Mouse (Mus musculus) thymus, postnatal 10 days (tissue): ENCODE measurements around the gene Zfr.
A peak's percentile ranks its signal among the peaks of the same experiment; 100 is the strongest.
"Not testable (repeated sequence)": the region's sequence is repeated elsewhere in the genome, so short reads cannot be mapped to it uniquely, and the experiment has no call there.

ENCODE experiments used
- DNase-seq, 2 experiments: peaks; one replicate each; pipeline ENCODE4 v3.0.0; 2021; ENCODE audit warnings: low spot score in 2 of 2

The Zfr gene

DNA sequence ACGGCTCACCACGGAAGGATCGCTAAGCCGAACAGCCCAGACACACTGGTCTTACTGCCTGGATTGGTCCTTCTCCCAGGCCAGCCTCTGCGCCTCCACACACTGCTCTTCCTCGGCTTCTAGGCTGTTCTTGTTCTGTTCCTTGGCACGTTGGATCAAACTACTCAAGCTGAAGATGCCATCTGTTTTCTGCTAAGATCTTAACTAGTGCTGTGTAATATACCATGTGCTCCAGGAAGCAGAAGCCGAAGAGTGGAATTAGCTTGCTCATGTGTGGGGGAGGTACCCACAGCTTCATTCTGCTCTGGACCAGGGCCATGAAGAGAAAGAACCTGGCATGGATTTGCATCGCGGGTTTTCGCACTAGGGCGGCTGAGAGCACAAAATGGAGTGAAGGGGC is 11.2 kb upstream of the Zfr start:
- DNase-seq = no peak

DNA sequence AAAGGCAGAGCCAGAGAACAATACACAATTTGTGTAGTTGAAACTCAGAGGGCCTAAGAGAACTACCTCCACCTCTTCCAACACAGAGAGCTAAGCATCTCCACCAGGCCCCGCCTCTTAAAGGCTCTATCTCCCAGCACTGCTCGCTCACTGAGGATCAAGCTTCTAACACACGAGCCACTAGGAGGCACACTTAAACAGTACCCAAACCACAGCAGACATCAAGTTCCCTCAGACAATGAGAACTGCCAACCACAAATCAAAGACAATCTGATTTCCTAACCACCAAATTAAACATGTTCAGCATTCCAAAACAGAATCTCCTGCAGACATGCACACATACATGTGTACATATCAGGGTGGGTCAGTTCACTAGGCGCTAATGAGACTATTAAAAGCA is 9.4 kb upstream of the Zfr start:
- DNase-seq = peak in 1 of 2 experiments; percentile 29

DNA sequence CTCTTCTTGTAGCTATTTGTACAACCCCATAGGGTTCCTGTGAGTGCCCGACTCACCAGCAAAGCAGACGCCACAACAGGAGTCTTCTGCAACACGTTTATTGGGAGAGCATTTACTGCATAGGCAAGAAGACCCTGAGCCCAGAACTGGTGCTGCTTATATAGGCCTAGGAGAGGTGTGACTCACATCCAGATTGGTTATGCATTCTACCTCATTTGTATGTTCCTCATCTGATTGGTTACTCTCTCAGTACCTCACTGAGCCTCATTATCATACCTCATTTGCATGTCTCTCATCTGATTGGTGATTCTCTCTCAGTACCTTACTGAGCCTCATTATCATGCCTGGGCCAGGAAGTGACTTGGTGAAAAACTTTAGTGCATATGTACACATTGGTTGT is 8.7 kb upstream of the Zfr start:
- not testable (repeated sequence) for DNase-seq

DNA sequence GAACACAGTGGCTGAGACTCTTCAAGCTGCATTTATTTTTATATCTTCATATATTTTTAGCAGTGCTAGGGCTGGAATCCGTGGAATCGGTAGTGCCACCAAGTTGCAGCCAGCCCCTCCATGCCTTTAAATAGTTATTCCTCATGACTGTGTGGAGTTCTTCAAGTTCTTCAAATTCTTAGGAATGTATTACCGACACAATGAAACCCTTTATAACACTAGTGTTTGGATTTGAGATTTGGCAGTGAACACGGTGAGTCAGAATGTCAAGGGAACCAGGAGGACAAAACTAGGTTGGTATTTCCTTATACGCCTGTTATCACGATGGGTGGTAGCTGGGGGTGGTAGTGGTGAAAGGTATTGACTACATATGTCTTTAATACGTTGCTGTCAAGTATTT is 6.4 kb upstream of the Zfr start:
- DNase-seq = no peak

DNA sequence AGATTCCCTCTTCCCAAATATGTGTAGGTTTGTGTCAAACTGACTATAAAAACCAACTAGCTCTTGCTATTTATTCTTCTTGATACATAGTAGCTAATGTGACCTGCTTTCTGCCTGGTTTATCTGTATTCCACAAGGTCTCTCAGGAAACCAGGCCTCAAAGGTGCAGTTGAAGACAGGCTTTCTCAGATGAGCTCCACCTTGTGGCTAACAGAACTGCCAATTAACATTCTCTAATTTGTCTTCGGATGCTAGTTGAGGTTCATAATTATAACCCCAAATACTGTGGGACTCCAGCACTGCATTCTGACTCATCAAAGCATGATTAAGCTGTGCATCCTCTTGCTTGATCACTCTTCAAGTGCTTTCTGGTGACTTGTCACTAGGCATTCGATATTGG is 4.2 kb upstream of the Zfr start:
- DNase-seq = peak in 1 of 2 experiments; percentile 22

DNA sequence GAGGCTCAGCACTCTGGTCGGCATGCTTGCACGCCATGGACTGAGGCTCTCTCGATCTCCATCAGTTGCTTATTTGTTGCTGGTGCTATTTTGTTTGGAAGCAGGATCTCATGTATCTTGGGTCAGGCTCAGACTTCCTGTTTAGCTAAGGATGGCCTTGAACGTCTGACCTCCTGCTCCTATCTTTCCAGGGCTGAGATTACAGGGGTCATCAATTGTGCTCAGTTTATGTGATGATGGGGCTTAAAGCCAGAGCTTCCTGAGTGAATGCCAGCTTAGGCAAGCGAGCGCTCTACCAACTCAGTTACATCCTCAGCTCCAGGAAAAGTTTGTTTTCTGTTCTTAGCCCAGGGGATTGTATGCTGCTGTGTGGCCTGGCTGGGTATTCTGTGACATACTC is 3.1 kb upstream of the Zfr start:
- no peak for DNase-seq

DNA sequence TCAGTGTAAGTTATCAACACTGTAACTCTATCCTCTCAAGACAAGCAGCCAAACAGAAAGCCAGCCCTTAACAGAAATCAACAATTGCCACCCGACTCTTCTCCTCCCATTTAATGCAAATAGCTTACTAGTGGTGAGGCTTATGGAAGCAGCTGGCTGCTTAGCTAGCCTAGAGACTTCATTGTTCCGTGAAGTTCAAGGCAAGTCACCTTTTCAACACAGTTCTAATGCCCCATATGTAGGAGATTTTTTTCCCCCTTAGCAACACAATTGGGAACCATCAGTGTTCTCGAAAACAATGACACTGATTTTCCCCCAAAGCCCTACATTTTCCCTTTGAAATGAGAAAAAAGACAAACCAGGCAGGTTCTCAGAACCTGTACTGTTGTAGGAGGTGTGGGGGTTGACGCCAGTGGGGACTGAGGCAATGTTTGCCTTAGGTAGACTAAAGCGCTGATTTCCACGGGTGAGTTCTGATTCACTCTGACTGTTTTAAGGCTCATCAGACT is 1.9 kb upstream of the Zfr start:
- DNase-seq = no peak

DNA sequence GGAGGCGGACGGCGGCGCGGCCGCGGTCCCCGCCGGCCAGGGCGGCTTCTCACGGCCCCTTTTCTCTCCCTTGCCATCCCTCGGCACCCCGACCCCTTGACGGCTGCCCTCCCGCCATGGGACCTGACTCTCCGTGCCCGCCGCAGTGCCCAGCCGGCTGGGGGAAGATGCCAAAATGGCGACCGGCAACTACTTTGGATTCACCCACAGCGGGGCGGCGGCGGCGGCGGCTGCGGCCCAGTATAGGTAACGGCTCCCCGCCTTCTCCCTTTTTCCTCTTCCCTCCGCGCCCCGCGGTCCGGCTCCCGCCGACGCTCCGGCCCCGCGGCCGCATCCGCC is 431 bp downstream of the Zfr start:
- DNase-seq = no peak

DNA sequence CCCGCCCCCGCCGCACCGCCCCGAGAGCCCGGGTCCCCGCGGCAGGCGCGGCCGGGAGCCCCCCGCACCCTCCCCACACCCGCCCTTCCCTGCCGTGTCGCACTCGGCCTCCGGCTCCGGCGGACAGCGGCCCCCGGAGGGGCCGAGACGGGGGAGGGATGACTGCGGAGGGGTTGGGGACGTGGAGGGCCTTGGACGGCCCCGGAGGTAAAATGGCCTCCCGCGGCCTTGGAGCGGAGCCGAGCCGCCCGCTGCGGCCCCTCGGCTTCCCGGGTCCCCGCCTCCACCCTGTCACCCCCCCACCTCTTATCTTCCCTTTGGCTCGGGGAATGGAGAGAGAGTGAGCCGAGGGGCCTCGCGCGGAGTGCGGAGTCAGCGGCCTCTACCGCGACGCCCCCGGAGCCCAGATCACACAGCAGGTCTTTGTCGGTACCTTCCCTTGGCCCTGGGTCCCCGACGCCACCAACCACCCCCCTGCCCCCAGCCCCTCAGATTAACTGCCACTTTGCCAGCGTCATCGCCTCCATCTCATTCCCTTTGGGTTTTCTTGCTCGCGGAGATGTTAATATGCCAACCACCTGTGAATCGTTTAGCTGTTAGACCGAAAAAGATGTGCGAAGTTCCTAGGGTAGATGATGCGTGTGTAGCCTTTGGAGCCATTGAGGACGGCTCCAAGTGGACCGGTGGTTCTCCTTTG is 949 bp downstream of the Zfr start:
- peak; percentile 29 to 34 for DNase-seq

DNA sequence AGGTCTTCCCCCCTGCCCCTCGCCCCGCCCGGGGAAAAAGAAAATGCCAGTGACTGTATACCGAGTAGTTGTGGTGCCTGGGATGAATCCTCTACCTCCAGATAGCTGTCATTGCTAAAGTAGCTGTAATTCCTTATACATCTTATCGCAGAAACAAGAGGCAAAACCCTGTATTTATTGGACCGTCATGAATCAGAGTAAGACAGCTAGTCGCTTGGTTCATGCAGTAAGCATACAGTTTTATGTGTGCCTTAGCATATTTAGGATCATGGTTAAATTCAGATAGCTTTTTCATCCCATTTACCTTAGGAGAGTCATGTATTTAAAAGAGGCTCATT is 1.5 kb downstream of the Zfr start:
- no peak for DNase-seq

DNA sequence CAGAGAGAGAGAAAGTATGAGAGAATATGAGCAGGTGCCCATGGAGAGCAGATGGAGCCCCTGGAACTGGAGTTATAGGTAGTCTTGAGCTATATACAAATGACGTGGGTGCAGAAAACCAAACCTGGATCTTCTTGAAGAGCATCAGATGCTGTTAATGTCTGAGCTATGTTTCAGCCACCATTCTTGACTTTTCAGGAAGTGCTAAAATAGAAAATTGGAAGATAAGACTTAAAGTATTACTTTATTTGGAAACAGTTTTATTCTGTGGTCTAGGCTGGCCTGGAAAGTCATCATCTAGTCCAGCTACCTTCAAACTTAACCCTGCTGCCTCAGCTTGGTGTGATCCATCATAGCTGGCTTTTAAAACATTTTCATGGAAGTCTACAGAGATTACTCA is 7.3 kb downstream of the Zfr start:
- DNase-seq = no peak

DNA sequence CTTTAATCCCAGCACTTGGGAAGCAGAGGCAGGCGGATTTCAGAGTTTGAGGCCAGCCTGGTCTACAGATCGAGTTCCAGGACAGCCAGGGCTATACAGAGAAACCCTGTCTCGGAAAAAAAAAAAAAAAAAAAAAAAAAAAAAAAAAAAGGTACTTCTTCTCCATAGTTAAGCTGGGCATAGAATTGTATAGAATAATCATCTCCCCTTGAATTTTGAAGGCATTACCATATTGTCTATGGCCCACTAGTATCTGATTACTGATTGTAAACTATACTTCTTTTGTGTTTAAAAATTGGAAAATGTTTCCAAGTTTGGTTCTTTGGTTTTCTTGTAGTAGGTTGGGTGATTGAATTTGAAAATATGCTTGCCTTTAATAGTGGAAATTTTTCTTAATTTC is 13.2 kb downstream of the Zfr start:
- DNase-seq = not testable (repeated sequence)

DNA sequence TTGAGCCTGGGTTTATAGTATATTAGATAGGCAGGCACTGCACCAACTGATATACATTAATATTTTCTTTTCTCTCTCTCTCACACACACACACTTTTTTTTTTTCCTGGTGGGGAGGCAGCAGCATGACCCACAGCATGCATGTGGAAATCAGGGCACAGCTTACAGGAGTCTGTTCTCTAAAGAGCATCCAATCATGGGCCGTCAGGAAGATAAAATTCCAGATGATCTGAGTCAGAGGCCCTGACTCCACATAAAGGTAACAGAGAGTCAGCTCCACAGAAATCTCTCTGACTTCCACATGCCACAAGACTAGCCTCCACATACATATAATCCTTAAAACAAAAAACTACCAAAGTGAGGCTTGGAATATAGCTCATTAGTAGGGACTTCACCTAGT is 16.9 kb downstream of the Zfr start:
- no peak for DNase-seq

DNA sequence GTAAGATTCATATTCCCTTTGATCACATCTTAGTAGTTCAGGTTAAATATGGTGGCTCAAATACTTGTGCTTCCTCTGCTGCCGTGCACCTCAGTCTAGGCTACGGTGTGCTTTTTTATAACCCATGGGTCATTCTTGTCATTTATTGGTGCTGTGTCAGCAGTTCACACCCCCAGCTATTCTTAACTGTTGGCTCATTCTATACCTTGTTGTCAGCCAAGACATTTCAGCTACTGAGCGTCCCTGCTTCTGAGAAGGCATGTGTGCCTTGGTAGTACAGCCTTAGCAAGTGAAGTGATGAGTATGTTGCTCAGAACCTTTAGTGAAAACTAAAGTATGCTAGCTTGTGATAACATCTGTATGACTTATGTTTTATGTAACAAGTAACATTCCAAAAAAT is 17.7 kb downstream of the Zfr start:
- no peak for DNase-seq

DNA sequence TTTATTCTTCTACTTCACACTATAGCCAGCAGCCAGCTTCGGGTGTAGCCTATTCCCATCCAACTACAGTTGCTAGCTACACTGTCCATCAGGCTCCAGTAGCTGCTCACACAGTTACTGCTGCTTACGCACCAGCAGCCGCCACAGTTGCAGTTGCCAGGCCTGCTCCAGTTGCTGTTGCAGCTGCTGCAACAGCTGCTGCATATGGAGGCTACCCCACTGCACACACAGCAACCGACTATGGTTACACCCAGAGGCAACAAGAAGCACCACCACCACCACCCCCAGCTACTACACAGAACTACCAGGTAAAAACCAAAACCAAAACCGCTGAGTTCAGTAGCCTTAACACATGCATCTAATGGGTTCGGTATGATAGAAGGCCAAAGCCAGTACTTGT is 18.7 kb downstream of the Zfr start:
- no peak for DNase-seq

DNA sequence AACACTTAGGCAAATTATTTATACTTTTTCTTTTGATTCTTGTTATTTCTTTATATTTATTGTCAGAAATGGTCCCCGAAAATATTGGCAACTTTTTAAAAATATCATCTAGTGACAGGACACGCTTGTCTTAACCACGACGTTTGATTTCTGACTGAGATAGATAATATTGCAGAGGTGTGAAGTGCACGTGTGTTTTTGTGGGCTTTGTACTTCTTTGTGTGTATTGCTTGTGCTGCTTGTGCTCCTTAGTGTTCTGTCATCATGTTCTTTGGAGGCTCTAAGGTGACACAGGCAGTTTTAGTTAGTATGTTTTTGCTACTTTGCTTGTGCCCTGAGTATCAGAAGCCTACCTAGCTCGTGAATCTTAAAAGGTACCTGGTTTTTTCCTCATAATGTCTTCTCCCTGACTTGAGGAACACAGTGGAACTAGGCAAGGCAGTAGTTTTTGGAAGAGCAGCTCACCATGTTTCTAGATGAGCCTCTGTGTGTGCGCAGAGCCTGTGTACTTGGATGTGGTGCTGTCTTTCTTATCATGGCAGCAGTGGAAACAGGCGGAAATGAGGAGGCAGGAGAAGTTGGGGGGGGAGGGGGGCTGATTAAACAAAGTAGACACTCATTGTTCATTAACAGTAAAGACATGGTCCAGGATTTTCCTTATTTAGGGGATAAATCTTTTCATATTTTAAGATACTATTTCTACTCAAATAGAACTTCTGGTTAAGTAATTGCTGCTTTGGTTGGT is 23.5 kb downstream of the Zfr start:
- no peak for DNase-seq

DNA sequence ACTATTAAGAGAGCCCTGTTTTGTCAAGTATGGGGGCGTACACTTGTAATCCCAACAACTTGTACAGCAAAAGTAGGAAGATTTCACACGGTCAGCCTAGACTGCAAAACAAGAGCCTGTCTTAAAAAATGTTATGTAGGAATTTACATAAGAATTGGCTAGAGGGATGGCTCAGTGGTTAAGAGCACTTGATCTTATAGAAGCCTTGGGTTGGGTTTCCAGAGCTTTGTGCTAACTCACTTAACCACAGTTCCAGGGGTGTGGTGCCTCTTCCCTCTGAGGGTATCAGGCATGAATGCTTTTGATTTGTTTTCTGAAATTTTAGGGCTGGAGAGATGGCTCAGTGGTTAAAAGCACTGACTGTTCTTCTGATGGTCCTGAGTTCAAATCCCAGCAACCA is 29.8 kb downstream of the Zfr start:
- DNase-seq = no peak

DNA sequence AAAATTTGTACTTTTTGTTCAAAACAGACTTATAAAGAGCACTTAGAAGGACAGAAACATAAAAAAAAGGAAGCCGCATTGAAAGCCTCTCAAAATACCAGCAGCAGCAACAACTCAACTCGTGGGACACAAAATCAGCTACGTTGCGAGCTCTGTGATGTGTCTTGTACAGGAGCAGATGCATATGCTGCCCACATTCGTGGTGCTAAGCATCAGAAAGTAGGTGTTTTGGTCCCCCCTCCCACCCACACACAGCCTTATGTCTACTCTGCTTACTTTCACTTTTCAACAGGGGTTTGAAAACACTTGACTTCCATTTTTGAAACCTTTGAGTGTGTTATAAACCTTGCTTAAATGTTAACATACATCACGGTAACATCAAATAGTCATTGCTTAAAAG is 31.9 kb downstream of the Zfr start:
- DNase-seq = no peak

DNA sequence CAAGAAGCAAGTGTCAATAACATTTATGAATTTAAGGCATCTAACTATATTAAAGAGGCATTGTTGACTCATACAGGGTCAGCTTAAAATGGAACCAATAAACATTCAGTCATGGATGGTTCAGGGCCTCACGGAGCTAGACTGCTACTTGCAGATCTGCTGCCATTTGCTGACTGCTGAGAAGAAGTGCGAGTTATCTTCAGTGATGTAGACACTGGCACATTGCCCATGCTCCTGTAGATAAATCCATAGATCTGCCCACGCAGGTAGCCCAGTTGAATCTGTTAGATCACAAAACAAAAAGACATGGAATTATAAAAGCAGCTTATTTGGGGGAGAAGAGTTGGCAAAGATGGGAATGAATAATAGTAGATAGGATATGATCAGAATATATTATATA is 36.1 kb downstream of the Zfr start:
- no peak for DNase-seq

DNA sequence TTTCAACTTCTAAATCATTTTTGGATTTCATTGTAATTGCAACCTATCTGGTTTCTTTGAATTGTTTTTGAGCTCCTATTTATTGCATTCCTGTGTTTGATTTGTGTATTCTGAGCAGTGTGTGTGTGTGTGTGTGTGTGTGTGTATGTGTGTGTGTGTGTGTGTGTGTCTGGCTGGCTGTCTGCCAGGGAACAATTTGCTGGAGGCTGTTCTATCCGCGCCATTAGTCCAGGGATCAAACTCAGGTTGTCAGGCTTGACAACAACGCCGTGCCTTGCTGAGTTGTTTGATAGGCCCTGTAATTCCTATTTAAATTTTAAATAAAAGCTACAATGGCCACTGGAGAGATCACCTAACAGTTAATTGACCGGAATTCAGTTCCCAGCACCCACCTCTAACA is 60.5 kb downstream of the Zfr start:
- DNase-seq = no peak

DNA sequence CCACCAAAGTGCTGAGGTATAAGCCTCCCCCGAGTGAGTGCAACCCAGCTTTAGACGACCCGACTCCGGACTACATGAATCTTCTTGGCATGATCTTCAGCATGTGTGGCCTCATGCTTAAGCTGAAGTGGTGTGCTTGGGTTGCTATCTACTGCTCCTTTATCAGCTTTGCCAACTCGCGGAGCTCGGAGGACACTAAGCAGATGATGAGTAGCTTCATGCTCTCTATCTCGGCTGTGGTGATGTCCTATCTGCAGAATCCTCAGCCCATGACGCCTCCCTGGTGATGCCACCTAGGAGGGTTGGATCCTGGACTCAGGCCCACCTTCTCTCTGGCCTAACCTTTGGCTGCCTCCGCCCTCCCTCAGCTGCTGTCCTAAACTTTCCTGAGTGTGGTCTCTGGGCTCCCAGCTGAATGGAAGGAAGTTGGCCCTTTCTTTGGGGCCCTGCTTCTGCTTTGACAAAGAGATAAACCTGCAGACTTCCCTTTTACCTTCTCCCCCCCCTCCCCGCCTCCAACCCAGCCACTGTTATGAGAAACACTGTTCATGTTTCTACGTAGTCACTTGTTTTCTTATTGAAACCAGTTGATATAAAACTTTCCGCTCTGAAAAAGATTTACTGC is 63.7 kb downstream of the Zfr start:
- not testable (repeated sequence) for DNase-seq

DNA sequence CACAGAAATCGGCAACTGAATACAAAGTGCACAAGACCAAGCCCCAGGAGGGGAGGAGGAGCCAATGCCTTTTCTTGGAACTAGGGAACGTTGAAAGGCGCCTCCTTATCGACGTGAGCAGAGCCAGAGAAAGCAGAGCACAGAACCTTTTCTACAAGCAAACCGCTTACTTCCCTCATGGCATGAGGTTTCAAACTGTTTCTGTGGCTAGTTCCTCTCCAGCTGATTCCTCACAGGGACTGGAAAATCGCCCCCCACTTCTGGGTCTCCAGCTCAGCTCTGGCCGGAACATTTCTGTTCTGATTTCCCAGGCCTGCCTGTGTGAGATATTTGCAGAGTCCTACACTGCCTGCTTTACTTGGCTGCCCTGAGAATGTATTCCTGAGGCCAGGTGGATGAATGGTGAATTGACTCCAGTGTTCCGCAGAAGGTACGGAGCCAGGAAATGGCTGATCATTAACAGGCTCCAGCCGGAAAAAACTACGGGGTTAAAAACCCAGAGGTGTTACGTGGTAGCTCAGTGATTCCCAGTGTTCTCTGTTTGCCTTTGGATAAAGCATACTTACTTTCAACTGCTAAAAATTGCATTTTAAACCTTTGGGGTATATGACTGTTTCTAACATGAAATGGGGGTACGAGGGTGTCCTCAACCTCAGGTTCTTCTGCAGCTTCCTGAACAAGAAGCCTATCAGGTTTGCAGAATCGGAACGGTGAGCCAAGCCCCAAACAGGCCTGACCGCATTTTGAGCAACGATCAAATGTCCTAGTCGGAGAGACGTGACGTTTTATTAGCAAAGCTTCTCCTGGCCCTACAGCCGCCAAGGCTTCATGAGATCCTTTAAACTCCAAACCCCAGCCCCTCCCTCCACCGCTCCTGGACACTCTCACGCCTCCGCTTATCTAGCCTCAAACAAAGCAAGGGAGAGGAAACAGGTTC is 76.5 kb downstream of the Zfr start:
- DNase-seq = no peak
